Mouse (Mus musculus) retina, embryonic 14.5 days (tissue): ENCODE data around the gene Myocd.

ENCODE experiments used
- DNase-seq: peaks from one replicate; pipeline ENCODE4 v3.0.0-alpha.2; 2015; ENCODE audit warnings: low spot score

Gene Myocd

GRCm38 (mm10) chr11:65139030-65139429, 130.8 kb downstream of the Myocd start:
- DNase-seq: no peak

GRCm38 (mm10) chr11:65137145-65137652, 132.6 kb downstream of the Myocd start:
- DNase-seq: no peak

DNA sequence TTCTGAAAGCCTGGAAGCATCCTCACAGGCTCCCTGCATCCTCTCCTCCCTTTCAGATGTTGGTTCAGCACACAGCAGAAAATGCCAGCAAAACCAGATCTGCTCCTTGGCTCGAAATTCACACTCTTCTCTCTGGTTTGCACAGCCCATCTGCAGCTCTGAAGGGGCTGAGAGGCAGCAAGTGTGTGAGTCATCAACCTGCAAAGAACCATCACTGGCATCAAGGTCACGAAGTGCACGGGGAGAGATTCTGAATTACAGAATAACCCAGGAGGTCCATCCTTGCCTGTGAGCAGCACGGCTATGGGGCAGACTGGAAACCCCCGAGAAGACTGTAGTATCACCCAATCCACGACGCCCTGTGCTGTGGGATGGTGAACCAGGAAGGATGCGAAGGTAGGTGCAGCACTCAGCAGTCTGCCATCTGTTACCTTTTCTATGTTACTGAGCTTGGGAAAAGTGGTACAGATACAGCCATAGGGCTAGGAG, 134.5 kb downstream of the Myocd start:
- no peak for DNase-seq

GRCm38 (mm10) chr11:65133661-65134060, 136.1 kb downstream of the Myocd start:
- DNase-seq: no peak

GRCm38 (mm10) chr11:65129110-65129509, 140.7 kb downstream of the Myocd start:
- DNase-seq: no peak

- no peak for DNase-seq
Measured at GRCm38 (mm10) chr11:65128666-65129065, 141.1 kb downstream of the Myocd start.

DNA sequence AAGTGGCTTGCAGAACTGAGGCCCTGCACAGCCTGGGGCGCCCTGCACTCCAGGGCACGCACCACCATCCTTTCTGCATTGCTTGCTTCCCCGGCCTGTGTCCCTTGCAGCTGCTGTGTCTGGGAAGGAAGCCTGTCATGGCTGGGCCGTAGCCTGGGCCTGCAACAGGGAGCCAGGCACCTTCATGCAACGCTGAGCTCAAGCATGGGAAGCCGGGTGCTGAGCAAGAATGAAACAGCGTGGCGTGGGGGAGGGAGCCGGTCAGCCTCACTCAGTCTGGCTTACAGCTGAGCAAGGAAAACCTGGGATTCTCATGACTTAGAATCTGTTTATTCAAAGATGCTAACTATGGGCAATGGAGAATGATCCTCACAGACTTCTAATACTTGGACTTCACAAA, 143.2 kb downstream of the Myocd start:
- DNase-seq: no peak
